Mouse (Mus musculus) inflammation-experienced regulatory T-cells, adult 6 months (primary cell): ENCODE data around the gene Ptprf. TPM values are rescaled to one million over a fixed set of nuclear protein-coding genes. Genes with fewer than 3 reads are reported as not detected.

Experiments used
- ATAC-seq: one replicate; pipeline ENCODE4 v1.8.0; 2017
- polyA plus RNA-seq, 3 experiments: library from polyadenylated mRNA; unstranded; fragments of 100-300 nt; shearing (Covaris generic); gene quantifications; one replicate each; pipeline ENCODE4 v1.2.1; 2017

Gene Ptprf
- polyA plus RNA-seq, 3 experiments from 2014 or later = 0.11 to 0.92 (median 0.56) TPM

- ATAC-seq = no peak
Observed at GRCm38 (mm10) chr4:118256217-118256616, 35.0 kb downstream of the Ptprf start.

- ATAC-seq = no peak
Observed at GRCm38 (mm10) chr4:118254953-118255352, 36.3 kb downstream of the Ptprf start.

GRCm38 (mm10) chr4:118247323-118247722 is 43.9 kb downstream of the Ptprf start:
- no peak for ATAC-seq

GRCm38 (mm10) chr4:118245847-118246246 is 45.4 kb downstream of the Ptprf start:
- ATAC-seq = no peak

GRCm38 (mm10) chr4:118243791-118244190 is 47.4 kb downstream of the Ptprf start:
- no peak for ATAC-seq

GRCm38 (mm10) chr4:118243298-118243697 is 47.9 kb downstream of the Ptprf start:
- no peak for ATAC-seq

GRCm38 (mm10) chr4:118239960-118240689 is 51.1 kb downstream of the Ptprf start:
- no peak for ATAC-seq

- no peak for ATAC-seq
Observed at GRCm38 (mm10) chr4:118238666-118239065, 52.5 kb downstream of the Ptprf start.

- ATAC-seq = no peak
Observed at GRCm38 (mm10) chr4:118236871-118237270, 54.3 kb downstream of the Ptprf start.

- ATAC-seq = no peak
Observed at GRCm38 (mm10) chr4:118234711-118235388, 56.4 kb downstream of the Ptprf start.

- ATAC-seq = no peak
Observed at GRCm38 (mm10) chr4:118233886-118234285, 57.3 kb downstream of the Ptprf start.

GRCm38 (mm10) chr4:118231861-118232260 is 59.3 kb downstream of the Ptprf start:
- no peak for ATAC-seq

GRCm38 (mm10) chr4:118229035-118229770 is 62.0 kb downstream of the Ptprf start:
- no peak for ATAC-seq

GRCm38 (mm10) chr4:118227398-118227797 is 63.8 kb downstream of the Ptprf start:
- ATAC-seq = no peak

- ATAC-seq = no peak
Observed at GRCm38 (mm10) chr4:118221261-118221660, 69.9 kb downstream of the Ptprf start.

GRCm38 (mm10) chr4:118220756-118221155 is 70.4 kb downstream of the Ptprf start:
- ATAC-seq = no peak

GRCm38 (mm10) chr4:118219487-118219886 is 71.7 kb downstream of the Ptprf start:
- no peak for ATAC-seq

- no peak for ATAC-seq
Observed at GRCm38 (mm10) chr4:118218521-118218920, 72.7 kb downstream of the Ptprf start.

GRCm38 (mm10) chr4:118216726-118217595 is 74.2 kb downstream of the Ptprf start:
- peak; percentile 70 for ATAC-seq

- ATAC-seq = no peak
Observed at GRCm38 (mm10) chr4:118214891-118215290, 76.3 kb downstream of the Ptprf start.

GRCm38 (mm10) chr4:118206918-118207640 is 84.1 kb downstream of the Ptprf start:
- no peak for ATAC-seq

GRCm38 (mm10) chr4:118205906-118206305 is 85.3 kb downstream of the Ptprf start:
- no peak for ATAC-seq
